Mouse (Mus musculus) E14TG2a.4 (cell line): Measurements from ENCODE around the gene C130050O18Rik.

ENCODE experiments used
- CTCF ChIP-seq: conservative IDR thresholded peaks from 2 replicates; pipeline ENCODE4 v1.5.1; 2014; ENCODE audit warnings: low read length
- NANOG ChIP-seq: IDR thresholded peaks from 2 replicates; pipeline ENCODE4 v1.6.1; 2014; ENCODE audit warnings: borderline replicate concordance, low read length, mixed read lengths

DNA sequence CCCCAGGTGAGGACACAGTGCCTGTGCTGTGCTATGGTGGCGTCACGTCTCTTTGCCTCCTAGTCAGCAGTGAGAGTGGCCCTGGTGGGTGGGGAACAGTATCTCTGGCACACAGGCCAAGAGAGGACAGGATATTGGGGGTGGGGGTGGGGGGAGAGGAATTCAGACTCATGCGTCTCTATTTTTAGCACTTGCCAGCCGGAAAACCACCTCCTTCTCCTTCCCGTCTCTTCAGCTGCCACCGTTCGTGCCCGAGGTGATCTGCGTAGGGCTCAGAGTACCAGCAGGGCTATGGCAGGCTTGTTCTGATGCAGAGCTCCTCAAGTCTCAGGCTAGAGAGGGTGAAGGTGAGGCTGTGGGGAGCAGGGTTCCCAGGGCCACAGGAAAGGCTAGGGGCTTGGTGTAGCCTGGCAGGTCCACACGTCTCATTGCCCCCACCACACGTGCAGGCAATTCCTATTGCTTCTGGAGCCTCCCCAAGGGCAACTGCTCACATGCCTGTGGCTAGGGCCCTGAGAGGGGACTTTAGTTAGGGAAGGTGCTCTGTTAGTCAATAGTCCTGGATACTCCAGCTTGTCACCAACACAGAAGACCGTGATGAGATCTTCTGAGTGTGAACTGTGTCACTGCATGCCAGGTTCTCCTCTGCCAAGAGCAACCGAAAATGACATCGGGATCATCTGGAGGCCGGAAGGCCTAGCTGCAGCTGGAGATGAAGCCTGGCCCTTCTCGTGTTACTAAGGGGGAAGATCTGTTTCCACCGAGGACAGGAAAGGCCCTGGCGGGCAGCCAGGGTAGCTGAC lies 27.4 kb upstream of the C130050O18Rik start, which contains the start of gene Gpr146:
- TF ChIP-seq CTCF (no peak), NANOG (no peak)
